21 mouse cellular contexts compared by ENCODE assay signal in the genomic region with DNA sequence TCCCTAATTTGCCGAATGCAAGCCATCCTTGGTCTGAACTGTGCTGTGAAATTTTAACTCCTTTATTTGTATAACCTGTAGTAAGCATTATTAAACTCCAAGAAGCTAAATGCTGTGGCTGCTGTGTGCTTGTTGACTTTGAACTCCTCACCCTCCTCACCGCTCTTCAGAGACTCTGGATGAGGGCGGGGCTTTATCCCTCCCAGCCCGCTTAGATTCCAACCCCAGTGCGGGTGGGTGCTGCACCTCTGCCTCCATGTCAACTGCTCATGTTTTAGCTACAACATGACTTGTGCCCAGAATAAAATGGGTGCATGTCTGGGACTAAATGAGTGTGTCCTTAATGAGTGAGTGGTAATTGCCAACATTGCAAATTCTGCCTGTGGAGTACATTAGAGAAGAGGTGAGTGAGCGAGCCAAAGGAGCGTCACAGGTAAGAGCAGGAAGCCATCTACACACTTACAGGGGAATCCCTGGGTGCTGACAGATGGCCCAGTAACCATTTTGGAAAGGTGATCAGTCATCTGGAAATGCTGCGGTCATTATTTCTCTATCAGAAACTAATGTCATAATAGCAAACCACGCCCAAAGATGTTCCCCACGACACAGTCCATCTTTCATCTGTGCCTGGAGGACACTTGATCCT. TPM values are rescaled to one million over a fixed set of nuclear protein-coding genes. Genes with fewer than 3 reads are reported as not detected.
DNase-seq lines count a peak whose midpoint lies in the region; ATAC-seq lines count a peak whose summit lies in the region.
"Had no signal": no experiment of that assay in that cellular context is flagged by ENCODE, and none has a peak within 500 bp of the region (broad histone marks: within the 10 kb centered on the region; RNA-seq: fewer than 3 reads in every experiment).

No protein-coding gene starts in this region.

- no peaks in the 10 kb centered on the region for H3K9me3 ChIP-seq in kidney, embryonic 16.5 days (ENCODE audit: low read length)
- H3K9me3 ChIP-seq: embryonic facial prominence, embryonic 10.5 days; heart, embryonic 12.5 days; limb, embryonic 13.5 days; liver, embryonic 13.5 days; lung, embryonic 15.5 days; neural tube, embryonic 15.5 days had no signal

- peak; percentile 65; the same call in 1 of the 2 replicates for ATAC-seq in cerebellum, adult (ENCODE audit: insufficient number of reproducible peaks, low FRiP score, low TSS enrichment)
- no peak for ATAC-seq in kidney, embryonic 16.5 days (ENCODE audit: low FRiP score, low TSS enrichment)
- ATAC-seq: forebrain, embryonic 16.5 days had no signal

- no peak overlapping the region for H3K27ac ChIP-seq in kidney, embryonic 16.5 days (ENCODE audit: low read length)
- H3K27ac ChIP-seq: embryonic facial prominence, embryonic 10.5 days; limb, embryonic 13.5 days; liver, embryonic 13.5 days; lung, embryonic 15.5 days; macrophage; neural tube, embryonic 15.5 days had no signal

- no peak overlapping the region for H3K9ac ChIP-seq in kidney, embryonic 16.5 days (replicated peaks; ENCODE audit: low read length)
- H3K9ac ChIP-seq: heart, embryonic 12.5 days; limb, embryonic 13.5 days; liver, embryonic 13.5 days; lung, embryonic 15.5 days; neural tube, embryonic 15.5 days had no signal

- WGBS in kidney, embryonic 16.5 days = 59% methylated on average over 10 of the region's 10 CpGs

- no peak overlapping the region for H3K4me3 ChIP-seq in kidney, embryonic 16.5 days (ENCODE audit: low read length)
- H3K4me3 ChIP-seq: embryonic facial prominence, embryonic 10.5 days; heart, embryonic 12.5 days; limb, embryonic 13.5 days; liver, embryonic 13.5 days; lung, embryonic 15.5 days; neural tube, embryonic 15.5 days had no signal

- no peaks in the 10 kb centered on the region for H3K4me1 ChIP-seq in kidney, embryonic 16.5 days (ENCODE audit: insufficient read depth, low read length)
- H3K4me1 ChIP-seq: embryonic facial prominence, embryonic 10.5 days; limb, embryonic 13.5 days; liver, embryonic 13.5 days; neural tube, embryonic 15.5 days had no signal

- DNase-seq in cerebellum, adult 8-10 months = no peak
- peak; percentile 45 for DNase-seq in kidney, postnatal 14 days
- peak; percentile 72 for DNase-seq in brain, adult 2 months (ENCODE audit: low read depth, low spot score)
- peak; percentile 39 to 44 for DNase-seq in cerebellum, postnatal 10 days
- DNase-seq in urinary bladder, postnatal 25 days (ENCODE audit: low spot score) = no peak
- DNase-seq in natural killer cell, adult 2 months (ENCODE audit: low spot score in 2 of 2) = no peak
- DNase-seq: adrenal gland, postnatal 25 days; gastrocnemius, postnatal 10 days; heart, postnatal 10 days; kidney, adult 11 months; layer of hippocampus, adult 9-11 months; liver, embryonic 13.5 days had no signal

- H3K4me2 ChIP-seq in kidney, embryonic 16.5 days (replicated peaks; ENCODE audit: low read depth, low read length) = no peak overlapping the region
- H3K4me2 ChIP-seq: heart, embryonic 12.5 days; limb, embryonic 13.5 days; liver, embryonic 13.5 days; lung, embryonic 15.5 days; neural tube, embryonic 15.5 days had no signal

- H3K27me3 ChIP-seq in kidney, embryonic 16.5 days (ENCODE audit: insufficient read depth, low read length) = no peaks in the 10 kb centered on the region
- H3K27me3 ChIP-seq: heart, embryonic 12.5 days; limb, embryonic 13.5 days; liver, embryonic 13.5 days; lung, embryonic 15.5 days; neural tube, embryonic 15.5 days had no signal

- H3K36me3 ChIP-seq in kidney, embryonic 16.5 days (ENCODE audit: insufficient read depth, low read length) = no peaks in the 10 kb centered on the region
- H3K36me3 ChIP-seq: embryonic facial prominence, embryonic 10.5 days; heart, embryonic 12.5 days; limb, embryonic 13.5 days; liver, embryonic 13.5 days; lung, embryonic 15.5 days; neural tube, embryonic 15.5 days had no signal

RNA-seq across cellular contexts. Expression of a gene that starts 13.8 kb away (rescaled TPM):
- polyA plus RNA-seq in kidney, embryonic 16.5 days (2015; fragmentation: Nextera tagmentation; extraction: Ambion mirVana) = 17.3 and 18.9 TPM in 2 replicates

Comparison
In these comparisons a context has a peak if more than half of its experiments do, and no peak if none do; other contexts are left out.
1. DNase-seq: peak in kidney, postnatal 14 days (single experiment), brain, adult 2 months (single experiment) and cerebellum, postnatal 10 days (2 of 2); none in cerebellum, adult 8-10 months (single experiment), urinary bladder, postnatal 25 days (single experiment) and natural killer cell, adult 2 months (0 of 2).